In the genomic region with DNA sequence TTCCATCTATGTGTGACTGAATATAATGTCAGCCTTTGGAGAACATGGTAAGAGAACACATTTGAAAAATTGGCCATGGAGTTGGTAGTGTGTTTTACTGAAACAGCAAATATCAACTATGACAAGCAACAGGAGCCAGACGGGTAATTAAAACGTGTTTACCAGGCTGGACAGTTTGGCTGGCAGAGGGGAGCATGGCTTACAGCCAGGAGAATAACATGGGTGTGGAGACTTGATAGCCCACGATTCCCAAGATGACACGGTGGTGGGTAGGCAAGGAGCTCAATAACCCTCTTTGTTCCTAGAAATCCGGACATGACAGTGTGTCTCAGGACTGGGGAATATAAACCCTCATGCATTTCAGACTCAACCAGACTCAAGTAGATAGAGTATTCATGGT, we compare ENCODE assay signal across 2 mouse cellular contexts.
"Had no signal": no experiment of that assay in that cellular context is flagged by ENCODE, and none has a peak within 500 bp of the region (broad histone marks: within the 10 kb centered on the region; RNA-seq: fewer than 3 reads in every experiment).

No protein-coding gene starts in this region.

- DNase-seq: gastrocnemius, postnatal 25 days; heart, adult 11 months had no signal
